Mouse (Mus musculus) kidney, adult 9 months (tissue): ENCODE measurements around the gene Pdzd2.
A peak's percentile ranks its signal among the peaks of the same experiment; 100 is the strongest.

Experiments used
- DNase-seq: peaks from one replicate; pipeline ENCODE4 v3.0.0; 2022

Gene Pdzd2

DNA sequence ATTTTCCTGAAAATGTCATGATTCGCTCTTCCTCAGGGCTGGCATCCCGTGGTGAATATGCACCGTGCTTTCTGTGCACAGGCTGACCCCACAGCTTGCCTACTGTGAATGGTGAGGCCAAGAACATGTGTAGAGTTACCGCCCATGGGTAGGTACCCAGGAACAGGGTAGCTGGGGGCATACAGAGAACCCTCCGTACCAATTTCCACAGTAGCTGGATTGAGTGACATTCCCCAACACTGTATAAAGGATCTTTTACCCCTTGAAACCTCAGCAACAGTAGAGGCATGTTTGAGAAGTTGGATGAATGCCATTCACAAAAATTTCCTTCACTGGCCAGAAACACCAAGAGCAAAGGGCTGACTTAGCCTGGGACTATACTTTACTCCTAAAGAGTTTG lies 271.1 kb downstream of the Pdzd2 start:
- DNase-seq = no peak

DNA sequence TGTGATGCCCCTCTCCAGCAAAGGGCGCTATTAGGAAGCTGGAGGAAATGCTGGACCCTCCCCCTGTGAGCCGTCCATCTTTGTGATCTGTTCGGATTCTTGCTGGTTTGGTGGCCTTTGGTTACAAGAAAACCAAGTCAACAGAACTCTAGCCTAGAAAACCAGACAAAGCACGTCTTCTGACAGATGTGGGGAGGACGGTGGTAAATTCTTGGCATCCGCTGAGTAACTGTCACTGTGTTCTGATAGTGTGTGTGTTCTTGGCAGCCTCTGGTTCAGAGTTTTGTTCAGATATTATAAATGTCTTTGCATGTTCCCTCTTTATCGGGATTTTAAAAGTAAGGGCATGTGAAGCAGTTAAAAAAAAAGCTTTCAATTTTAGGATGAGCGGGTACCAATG lies 274.0 kb downstream of the Pdzd2 start:
- DNase-seq = no peak

DNA sequence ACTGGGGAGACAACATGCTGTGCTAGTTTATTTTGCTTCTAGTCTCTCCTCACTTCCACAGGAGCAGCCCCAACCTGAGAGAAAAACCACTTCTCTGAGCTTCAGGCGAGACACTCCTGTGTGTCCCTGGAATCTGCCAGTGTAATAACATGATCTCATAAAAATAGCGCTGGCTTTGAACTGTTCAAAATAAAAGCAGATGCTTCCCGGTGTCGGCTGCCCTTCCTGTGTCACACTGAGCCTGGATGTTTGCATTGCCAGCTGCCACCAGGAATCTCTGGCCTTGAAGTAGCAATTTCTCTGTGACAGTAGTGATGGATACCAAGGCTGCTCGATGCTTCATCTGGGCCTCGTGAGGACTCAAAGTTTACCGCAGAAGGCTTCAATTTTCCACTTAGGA lies 282.9 kb downstream of the Pdzd2 start:
- DNase-seq = peak; percentile 28

DNA sequence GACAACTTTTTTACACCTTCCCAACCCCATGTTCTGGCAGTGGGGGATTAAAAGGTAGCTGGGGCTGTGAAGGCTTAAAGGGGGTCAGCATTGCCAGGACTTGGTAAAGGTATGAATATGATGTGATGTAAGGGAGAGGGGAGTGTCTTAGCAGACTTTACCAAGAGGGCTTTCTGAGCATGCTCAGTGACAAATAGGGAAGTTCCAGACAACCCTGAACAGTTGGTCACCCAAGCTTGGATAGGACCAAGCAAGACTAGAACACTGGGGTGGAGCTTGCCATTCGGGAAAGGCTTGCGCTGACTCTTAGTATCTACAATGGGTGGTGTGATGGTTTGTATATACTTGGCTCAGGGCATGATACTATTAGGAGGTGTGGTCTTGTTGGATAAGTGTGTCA lies 286.4 kb downstream of the Pdzd2 start:
- no peak for DNase-seq

DNA sequence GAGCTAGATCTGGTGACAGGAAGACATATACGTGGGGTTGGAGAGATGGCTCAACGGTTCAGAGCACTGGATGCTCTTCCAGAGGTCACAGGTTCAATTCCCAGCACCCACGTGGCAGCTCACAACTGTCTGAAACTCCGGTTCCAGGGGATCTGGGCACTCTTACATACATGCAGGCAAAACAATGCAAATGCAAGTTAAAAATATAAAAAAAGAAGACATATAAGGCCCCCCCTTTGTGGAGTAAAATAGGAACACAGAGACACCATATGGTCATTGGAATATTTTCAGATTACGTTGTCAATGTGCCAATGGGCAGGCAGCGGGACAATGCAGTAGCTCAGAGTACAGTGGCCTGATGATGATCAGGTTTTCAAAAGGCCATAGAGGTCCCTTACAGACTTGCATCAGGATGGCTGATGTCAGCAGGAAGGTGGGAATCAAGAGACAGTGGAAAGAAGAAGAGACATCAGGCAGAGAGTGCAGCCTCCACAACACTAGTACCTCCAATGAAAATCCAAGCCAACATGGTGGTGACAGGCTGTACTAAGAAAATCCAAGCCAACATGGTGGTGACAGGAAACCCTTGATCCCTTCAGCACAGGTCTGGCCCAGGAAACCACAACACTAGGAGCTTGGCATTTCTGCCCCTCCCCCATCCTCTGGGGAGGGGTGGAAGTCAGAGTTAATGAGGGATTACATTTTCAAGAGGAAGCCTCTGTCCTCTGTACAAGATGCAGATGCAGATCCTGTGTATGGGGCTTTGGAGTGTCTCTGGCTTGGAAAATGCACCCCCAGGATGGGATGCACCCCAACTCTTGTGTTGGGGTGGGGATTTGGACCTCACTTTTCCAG lies 287.4 kb downstream of the Pdzd2 start:
- no peak for DNase-seq

DNA sequence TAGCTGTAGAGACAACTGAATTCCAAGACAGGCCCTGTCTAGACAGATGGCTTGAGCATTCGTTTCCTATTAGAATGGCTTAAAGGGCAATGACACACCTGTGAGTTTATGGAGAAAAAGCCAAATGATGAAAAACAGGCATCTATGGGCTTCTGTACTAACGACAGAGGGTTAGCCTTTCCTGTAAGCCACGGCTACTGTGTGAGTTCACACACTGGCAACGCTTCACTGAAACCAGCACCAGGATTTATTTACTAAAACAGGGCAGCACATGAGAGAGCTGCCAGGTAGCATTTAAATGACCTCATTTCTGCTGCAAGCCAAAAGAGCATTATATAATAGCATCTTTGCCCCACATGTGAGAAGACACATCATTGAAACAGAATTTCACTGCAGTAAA lies 288.3 kb downstream of the Pdzd2 start:
- peak; percentile 81 for DNase-seq

DNA sequence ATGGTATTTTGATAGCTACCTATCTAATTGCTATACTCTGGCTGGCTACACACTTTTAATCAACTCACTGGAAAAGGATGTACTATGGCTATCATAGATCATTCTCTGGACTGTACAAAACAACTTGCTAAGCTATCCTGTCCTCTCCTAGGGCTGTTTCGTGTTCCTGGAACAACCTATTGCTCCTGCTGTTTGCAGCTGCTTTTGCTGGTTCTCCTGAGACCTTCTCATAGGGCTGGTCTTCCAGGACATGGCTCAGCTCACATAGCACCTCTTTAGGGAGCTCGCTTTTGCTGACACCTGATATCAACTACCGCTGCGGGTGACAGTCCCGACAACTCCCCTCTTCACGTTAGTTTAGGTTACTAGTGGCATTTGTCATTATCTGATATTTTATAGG lies 288.9 kb downstream of the Pdzd2 start:
- no peak for DNase-seq

DNA sequence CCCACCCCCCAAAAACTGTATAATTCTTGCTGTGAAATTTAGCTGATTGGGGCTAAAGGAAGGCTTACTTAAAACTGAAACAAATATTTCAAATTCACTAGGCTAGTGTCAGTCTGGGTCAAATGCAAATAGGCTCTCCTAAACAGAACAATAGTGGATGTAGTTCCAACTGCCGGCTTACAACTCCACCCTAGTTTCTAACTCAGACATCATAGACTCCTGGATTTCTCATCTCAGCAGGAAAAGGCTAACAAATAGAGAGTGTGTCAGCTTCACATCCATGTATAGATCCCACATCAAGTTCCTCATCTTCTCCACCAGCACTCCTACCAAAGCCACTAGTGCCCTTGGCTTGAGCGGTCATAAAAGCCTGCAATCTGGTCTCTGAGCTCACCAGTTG lies 290.4 kb downstream of the Pdzd2 start:
- DNase-seq = no peak

DNA sequence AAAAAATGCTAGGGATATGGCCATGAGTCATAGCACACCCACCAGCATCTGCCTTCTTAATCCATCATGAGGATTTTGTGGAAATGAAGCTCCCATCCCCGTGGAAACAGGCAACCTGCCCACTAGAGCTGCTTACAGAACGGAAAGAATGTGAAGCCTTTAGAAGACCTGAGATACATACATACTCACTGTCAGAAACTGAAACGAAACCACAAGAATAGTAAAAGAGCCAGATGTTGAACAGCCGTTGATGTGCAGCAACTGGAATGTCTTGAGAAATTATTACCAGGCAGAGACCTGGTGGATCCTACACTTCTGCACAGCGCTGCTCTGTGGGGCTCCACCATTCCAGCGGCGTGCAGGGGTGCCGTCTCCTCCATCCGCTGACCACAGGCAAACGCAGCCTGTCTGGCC lies 292.7 kb downstream of the Pdzd2 start:
- no peak for DNase-seq

DNA sequence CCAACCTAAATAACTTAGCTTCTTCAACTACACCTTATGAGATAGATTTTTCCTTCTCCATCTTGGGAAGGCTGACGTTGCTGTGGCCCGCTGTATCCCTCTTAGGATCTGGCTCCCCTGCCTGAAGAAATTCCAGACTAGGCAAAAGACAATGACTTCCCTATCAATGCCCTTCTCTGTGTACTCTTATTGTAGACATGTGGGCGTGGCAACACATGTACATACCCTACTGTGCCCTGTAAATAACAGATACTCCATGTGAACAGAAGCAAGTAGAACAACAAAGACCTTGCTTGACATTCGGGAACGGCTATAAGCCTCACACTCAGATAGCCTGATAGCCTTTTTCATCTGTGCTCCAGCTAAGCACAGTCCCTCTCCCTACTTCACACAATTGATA lies 295.2 kb downstream of the Pdzd2 start:
- DNase-seq = no peak

DNA sequence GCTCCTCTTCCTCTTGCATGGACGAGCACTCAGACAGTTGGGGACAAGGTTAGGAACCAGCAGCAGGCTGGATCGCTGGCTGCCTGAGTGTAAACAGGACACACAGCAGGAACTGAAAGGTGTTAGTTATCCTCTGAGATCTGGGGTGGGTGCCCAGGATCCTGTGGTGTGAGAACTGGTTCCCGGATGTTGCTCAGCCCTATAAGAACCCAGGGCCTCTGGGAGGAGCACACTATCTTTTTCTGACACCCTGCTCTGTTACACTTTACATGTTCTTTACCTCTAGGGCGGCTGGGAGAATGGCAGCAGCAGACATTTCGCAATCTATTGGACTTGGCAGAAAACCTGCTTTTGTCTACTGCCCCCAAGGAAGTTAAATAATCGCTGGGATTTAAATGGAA lies 300.4 kb downstream of the Pdzd2 start:
- DNase-seq = no peak

DNA sequence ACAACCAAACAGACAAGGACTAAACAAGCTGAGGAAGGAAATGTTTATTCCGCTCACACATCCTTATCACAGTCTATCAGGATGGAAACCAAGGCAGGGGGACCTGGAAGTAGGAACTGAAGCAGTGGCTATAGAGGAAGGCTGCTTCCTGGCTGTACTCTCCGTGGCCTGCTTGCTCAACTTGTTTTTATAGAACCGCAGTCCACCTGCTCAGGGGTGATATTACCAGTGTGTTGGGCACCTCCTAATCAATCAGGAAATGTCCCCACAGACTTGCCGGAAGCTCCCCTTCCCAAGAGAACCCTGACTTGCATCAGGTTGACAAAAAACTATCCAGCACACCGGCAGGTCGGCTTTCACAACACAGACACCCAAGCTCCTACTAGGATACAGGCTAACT lies 301.0 kb downstream of the Pdzd2 start:
- DNase-seq = no peak

DNA sequence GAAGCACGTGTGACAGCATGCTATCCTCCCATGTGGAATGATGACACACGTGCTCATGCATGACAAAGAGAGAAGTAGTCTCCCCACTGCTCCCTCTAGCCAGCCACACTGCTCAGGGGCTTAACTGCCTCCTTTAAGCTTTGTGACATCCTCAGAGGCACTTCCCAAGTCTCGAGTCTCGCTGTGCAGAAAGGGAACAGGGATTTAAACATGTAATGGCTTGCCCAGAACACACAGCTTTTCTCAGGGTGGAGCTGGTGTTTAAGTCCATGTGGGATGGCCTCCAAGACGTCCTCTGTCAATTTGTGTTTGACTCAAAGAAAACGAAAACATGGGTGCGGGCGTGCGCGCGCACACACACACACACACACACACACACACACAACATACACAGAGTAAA lies 301.6 kb downstream of the Pdzd2 start:
- no peak for DNase-seq

DNA sequence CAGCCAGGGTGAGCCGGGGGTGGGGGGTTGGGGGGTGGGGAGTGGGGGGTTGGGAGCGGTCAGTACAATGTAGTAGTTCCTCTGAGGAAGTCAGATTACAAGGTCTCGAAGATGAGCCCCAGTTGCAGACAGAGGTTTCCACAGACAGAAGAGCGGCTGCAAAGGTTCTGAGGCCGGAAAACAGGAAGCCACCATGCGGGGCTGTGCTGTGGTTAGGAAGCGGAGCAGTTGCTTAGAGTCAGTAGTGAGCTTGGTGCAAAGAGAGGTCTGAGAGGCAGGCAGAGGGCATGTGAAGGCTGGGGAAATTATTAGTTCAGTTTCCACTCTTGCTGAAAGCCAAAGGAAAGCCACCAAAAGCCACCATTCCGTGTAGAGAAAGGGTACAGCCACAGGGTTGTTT lies 303.8 kb downstream of the Pdzd2 start:
- DNase-seq = no peak

DNA sequence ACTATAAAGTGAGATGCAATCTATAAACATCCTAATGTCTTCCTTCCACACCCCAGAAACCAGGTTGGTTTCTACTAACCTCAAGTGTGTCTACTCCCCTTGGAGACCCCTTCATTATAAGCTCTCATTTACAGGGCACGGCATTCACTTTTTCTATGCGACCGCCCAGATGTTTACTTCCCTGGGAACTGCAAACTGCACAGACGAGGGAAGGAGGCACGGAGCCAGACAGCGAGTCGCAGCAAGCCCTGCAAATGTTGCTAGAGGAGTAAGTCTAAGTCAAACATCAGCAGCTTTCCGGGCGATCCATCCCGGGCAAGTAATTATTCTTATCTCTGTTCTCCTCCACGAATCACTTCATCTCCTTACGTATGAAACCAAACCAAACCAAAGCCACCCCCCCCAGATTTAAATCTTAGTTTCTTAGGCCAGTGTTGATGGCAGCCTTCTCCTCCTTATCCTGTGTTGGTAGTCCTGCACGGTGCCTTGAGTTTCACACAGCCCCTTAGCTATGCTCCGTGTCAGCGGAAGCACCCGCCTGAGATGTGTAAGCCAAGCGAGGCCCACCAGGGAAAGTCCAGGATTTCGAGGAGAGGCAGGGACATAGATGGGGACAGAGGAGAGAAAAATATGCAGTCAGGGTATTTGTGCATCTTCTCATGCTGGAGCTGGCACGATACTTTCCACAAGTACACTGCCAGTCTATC lies 305.7 kb downstream of the Pdzd2 start:
- DNase-seq = no peak

DNA sequence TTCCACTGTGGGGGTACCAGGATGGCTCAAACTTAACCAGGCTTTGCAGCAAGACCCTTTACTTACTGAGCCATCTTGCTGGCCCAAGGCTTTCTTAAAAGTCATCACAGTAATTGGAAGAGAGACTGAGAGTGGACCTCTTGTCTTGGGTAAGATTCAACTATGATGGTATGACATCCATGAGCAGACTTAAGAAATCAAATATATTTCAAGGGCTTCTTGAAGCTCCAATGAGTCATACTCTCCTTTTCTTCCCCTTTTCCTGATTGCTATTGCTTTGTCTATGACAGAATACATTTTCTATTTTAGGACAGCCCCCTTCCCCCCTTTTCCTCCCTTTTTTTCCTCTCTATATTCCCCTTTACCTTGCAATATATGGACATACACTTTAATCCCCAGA lies 306.8 kb downstream of the Pdzd2 start:
- no peak for DNase-seq

DNA sequence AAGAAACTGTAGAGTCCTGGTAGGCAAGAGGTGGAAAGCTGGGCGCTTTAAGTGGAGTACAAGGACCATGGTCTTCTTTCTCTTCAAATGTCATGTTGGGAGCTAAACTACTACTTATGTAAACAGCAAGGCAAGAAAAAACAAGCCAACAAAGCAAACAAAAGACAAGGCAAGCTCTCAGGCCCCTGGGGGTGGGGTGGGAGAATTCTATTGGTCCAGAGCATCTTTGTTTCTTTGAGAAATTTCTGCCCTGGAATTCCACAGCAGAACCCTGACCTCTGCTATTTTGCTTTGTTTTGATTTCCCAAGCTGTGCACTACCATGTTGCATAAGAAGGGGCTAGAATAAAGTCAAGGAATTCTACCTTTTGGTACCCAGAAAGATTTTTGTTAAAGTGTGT lies 307.4 kb downstream of the Pdzd2 start:
- no peak for DNase-seq

DNA sequence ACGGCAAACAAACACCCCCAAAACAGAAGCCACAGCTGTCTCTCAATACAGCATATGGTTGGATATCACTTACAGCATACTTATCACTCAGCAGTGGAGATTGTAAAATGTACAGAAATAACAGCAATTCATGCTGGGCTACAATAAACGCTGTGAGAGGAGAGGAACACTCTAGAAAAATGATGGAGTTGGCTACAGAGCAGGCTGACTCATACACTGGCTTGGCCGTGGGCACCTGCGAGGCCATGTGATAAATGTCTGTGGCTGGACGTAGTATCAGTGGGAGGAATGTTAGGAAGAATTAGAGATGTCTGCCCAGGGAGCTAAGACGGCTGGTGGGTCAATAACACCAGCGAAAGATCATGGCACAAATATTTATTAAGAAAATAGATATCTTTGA lies 308.0 kb downstream of the Pdzd2 start:
- DNase-seq = no peak

DNA sequence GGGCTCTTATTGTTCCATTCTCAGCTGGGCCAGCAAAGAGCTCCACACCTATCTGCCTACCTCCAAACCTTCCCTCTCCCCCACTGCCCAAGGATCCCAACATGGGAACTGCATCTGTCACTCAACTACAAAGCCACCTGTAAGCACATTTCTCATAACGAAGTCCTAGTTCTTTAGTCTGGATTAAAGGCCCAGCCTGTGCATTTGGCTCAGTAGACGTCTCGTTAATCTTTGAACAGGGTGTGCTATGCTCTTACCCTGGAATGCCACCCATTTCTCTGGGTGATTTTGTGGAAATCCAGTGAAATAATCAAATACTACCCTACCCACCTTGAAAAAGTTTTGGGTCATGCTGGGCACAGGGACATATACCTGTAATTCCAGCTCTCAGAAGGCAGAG lies 308.5 kb downstream of the Pdzd2 start:
- DNase-seq = peak; percentile 56

DNA sequence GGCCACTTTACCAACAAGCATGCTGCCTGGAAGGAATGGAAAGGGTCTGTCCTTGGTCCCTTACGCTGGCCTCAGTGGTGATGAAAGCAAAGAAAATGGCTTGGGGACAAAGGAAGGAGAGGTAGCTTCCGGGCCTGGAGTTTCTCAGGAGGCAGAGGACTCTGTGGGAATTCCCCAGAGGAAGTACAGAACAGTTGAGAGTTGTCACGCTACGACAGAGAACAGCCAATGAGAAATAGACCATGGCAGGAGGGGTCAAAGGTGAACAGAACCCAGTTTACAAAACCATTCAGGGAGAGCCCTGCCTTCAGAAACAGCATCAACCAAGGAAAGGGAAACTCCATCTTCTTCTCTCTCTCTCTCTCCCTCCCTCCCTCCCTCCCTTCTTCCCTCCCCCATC lies 309.1 kb downstream of the Pdzd2 start:
- DNase-seq = no peak

DNA sequence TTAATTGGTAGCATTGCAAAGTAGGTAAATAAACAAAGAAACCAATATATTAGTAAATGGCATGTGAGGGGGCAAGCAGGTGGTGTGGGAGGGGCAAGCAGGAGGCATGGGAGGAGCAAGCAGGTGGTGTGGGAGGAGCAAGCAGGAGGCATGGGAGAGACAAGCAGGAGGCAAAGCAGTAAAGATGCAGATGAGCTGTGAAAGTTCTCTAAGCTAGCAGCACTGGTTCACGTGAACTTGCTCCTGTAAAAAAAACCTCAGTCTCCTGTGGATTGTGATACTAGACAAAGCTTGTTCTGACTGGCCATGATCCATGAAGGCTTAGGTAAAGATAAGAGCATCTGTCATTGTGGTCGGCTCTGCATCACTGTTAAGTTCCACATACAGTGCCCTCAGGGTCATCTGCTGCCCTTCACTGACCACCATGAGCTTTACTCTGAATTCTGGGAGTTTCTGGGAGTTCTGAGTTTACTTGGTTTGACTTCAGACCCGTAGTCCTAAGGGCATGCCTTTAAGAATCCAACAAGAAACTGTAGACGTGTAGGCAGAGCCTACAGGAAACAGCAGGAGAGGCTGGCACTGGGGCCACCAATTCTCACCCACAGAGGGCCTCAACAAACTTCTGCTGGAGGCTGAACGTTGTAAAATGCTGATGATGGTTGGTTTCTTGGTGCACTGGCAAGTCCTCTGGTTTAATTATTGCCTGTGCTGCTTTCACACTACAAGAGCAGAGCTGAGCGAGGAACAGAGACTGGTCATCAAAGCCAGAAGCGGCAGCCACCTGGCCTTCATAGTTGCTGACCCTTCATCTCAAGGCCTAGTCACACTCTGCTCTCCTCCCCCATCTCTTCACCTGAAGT lies 309.9 kb downstream of the Pdzd2 start:
- peak; percentile 62 for DNase-seq

DNA sequence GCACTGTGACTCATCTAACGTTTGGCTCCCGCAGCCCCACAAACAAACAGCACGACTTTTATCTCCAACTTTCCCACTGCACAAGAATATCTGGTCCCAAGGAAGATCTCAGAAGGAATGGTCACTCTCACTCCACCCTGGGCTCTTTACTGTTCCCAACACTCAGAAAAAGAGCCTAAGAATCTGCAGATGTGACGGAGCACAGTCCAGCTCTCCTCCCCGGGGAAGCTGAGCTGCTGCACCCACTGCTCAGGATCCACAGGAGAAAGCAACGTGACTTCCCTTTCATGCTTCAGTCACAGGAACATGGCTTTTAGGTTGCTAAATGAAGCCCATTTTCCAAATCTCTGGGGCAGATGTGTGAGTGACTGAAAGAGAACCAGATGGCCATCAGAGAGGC lies 311.9 kb downstream of the Pdzd2 start:
- no peak for DNase-seq

DNA sequence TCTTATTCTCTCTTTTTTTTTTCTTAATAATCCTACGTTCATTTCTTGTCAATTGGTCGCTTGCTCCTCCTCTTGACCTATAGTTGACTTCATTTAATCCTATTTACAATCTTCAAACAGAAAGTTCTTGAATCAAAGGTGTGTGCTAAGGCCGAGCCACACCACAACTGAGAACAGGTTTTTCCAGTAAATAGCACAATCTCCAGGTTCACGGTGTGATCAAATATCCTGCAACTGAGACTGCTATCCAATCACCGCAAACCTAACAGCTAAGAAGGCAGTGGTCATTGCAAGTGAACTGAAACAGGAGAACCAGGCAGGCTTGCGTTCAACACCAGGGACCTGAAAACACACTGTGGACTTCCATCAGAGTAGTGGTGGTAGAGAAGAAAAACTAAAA lies 313.4 kb downstream of the Pdzd2 start:
- no peak for DNase-seq
